Mouse (Mus musculus) forebrain, embryonic 11.5 days (tissue): Measurements from ENCODE around the gene Rimbp3. TPM values are rescaled to one million over a fixed set of nuclear protein-coding genes. Genes with fewer than 3 reads are reported as not detected.
"Not testable (repeated sequence)": the region's sequence is repeated elsewhere in the genome, so short reads cannot be mapped to it uniquely, and the experiment has no call there.

Experiments
- ATAC-seq: fragments of 200-750 bp; cut with Nextera tagmentation; replicated peaks from 2 replicates; pipeline ENCODE4 v1.8.0; 2017; ENCODE audit warnings: moderate TSS enrichment; ENCODE audit not compliant: low FRiP score
- DNase-seq: peaks from one replicate; pipeline ENCODE4 v3.0.0-alpha.2; 2017; ENCODE audit warnings: low spot score
- H3K27ac ChIP-seq: fragments of 300-500 bp; sonication (generic); 2 replicates; pipeline ENCODE4 v1.5.1; 2014; ENCODE audit warnings: low read depth, low read length
- H3K27me3 ChIP-seq: fragments of 300-500 bp; sonication (generic); 2 replicates; pipeline ENCODE4 v1.6.1; 2014; ENCODE audit warnings: mild to moderate bottlenecking, low read length, mixed read lengths; ENCODE audit not compliant: control insufficient read depth, insufficient read depth
- H3K36me3 ChIP-seq: fragments of 300-500 bp; sonication (generic); 2 replicates; pipeline ENCODE4 v1.6.1; 2014; ENCODE audit warnings: mild to moderate bottlenecking, low read length, moderate library complexity, mixed read lengths; ENCODE audit not compliant: control insufficient read depth, insufficient read depth
- H3K4me1 ChIP-seq: fragments of 300-500 bp; sonication (generic); replicated peaks from 2 replicates; pipeline ENCODE4 v1.6.1; 2014; ENCODE audit warnings: low read length, mixed read lengths; ENCODE audit not compliant: control insufficient read depth, insufficient read depth
- H3K4me2 ChIP-seq: fragments of 300-500 bp; sonication (generic); 2 replicates; pipeline ENCODE4 v1.6.1; 2014; ENCODE audit warnings: low read depth, mild to moderate bottlenecking, low read length, moderate library complexity, mixed read lengths; ENCODE audit not compliant: severe bottlenecking
- H3K4me3 ChIP-seq: fragments of 300-500 bp; sonication (generic); 2 replicates; pipeline ENCODE4 v1.5.1; 2014; ENCODE audit warnings: low read depth, low read length
- H3K9ac ChIP-seq: fragments of 300-500 bp; sonication (generic); 2 replicates; pipeline ENCODE4 v1.6.1; 2014; ENCODE audit warnings: low read length
- H3K9me3 ChIP-seq: fragments of 300-500 bp; sonication (generic); 2 replicates; pipeline ENCODE4 v1.6.1; 2016; ENCODE audit warnings: low read length, mixed read lengths; ENCODE audit not compliant: control insufficient read depth
- WGBS: fragments of 180-500 bp; shearing (Covaris S2); extraction: QIAGEN DNeasy Blood & Tissue Kit; methylation state at CpG from one replicate; pipeline ENCODE4 v1.1.7; 2014; 5-methylcytosine and 5-hydroxymethylcytosine counted together
- polyA plus RNA-seq: library from polyadenylated mRNA; unstranded; fragments of >200 nt; fragmentation: Nextera tagmentation; extraction: Ambion mirVana; gene quantifications from 2 replicates; pipeline ENCODE4 v1.2.1, GENCODE M21; 2014

Rimbp3 gene
- 1.6 and 1.9 TPM in 2 replicates for polyA plus RNA-seq

DNA sequence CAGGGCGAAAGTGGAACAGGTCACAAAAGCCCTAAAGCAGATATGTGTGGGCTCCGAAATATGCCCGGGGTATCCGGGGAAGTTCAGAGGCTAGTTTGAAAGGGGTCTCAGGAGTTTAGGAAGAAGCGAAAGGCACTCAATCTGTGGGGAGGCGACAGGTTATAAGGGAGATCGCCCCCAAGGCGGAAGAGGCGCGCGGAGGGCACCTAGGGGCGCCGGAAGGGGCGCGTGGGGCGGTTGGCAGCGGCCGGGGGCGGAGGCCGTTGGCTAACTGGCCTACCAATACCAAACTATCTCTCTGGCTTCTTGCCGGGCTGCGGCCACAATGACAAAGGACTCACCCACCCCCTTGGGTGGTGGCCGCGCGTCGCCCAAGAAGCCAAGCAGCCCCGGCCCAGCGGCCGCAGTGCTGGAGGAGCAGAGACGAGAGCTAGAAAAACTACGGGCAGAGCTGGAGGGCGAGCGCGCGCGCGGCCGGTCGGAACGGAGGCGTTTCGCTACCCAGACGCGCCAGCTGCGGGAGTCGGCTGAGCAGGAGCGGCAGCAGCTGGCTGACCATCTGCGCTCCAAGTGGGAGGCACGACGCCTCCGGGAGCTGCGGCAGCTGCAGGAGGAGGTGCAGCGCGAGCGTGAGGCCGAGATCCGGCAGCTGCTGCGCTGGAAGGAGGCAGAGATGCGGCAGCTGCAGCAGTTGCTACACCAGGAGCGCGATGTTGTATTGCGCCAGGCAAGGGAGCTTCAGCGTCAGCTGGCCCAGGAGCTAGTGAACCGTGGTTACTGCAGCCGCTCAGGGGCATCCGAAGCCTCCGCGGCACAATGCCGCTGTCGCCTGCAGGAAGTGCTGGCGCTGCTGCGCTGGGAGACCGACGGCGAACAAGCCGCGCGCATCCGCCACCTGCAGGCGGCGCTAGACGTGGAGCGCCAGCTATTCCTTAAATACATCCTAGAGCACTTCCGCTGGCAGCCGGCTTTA lies at the start of gene Rimbp3:
Rimbp3 (plus strand) TSS at position 215 of the 973 bp plus-strand sequence.
- Histone ChIP-seq H3K27me3 (peaks cover 9% of the 10 kb centered on the region), H3K27ac (peak within 1 kb of the TSS; percentile 62), H3K9ac (peak within 1 kb of the TSS; percentile 66), H3K4me2 (peak within 1 kb of the TSS; percentile 86), H3K4me3 (peak within 1 kb of the TSS; percentile 55), H3K4me1 (peaks cover 10% of the 10 kb centered on the region; the same call in 1 of the 2 replicates), H3K9me3 (no peaks in the 10 kb centered on the region), H3K36me3 (no peaks in the 10 kb centered on the region; the same call in 1 of the 2 replicates)
- under 1% methylated on average over 85 of the region's 85 CpGs for WGBS
- DNase-seq (peak; percentile 95), ATAC-seq (peak; percentile 89)

DNA sequence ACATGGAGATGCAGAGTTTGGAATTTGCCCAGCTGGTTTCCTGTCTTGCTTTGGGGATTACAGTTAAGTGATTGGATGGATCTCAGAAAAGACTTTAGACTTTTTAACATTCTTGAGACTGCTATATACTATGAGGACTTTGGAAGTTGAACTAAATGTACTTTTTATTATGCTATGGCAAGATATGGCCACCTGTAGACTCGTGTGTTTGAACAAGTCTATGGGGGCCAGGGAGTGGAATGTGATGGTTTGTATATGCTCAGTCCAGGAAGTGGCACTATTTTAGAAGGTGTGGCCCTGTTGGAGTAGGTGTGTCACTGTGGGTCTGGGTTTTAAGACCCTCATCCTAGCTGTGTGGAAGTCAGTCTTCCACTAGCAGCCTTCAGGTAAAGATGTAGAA lies 42.9 kb upstream of the Rimbp3 start:
- H3K9ac ChIP-seq, H3K27ac ChIP-seq, H3K9me3 ChIP-seq, H3K27me3 ChIP-seq, H3K4me2 ChIP-seq, DNase-seq, H3K36me3 ChIP-seq, H3K4me3 ChIP-seq, ATAC-seq, H3K4me1 ChIP-seq: not testable (repeated sequence)
- WGBS: 98% methylated on average over 1 of the region's 1 CpGs

DNA sequence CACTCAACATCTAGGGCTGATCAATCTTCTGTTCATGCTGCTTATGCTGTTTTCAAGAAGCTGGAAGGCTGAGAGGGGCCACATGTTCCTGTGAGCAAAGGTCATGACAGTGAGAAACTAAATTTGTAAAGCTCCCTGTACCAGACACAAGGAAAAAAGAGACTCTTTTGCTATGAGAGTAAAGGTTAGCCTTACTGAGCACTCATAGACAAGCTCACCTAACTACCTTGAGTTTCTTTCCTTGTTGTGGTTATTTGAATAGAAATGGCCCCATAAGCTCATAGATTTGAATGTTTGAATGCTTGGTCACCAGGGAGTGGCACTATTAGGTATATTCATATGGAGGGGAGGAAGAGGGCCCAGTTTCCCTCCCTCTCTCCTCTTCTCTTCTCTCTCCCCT lies 41.2 kb upstream of the Rimbp3 start:
- Histone ChIP-seq H3K4me3 (no peak overlapping the region), H3K9ac (no peak overlapping the region), H3K4me1 (no peaks in the 10 kb centered on the region), H3K36me3 (no peaks in the 10 kb centered on the region), H3K27ac (no peak overlapping the region), H3K27me3 (no peaks in the 10 kb centered on the region), H3K4me2 (no peak overlapping the region), H3K9me3 (no peaks in the 10 kb centered on the region)
- ATAC-seq: no peak
- no peak for DNase-seq

DNA sequence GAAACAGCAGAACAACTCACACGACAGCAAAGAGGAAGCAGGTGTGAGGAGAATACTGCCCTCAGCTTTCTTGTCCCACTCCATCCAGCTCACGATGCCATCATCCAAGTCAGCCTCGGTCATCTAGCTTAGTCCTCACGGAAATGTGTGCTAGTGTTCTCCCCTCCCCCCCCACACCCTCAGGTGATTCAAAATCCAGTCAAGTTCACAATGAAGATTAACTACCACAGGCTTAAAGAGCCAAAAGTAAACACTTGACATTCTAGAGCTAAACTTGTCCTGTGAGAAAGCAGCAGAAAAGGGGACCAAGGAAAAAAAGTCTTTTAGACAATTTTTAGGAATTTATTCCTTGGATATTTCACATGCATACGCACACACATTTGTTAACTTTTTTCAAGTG lies 40.4 kb upstream of the Rimbp3 start:
- Histone ChIP-seq H3K27ac (no peak overlapping the region), H3K4me2 (no peak overlapping the region), H3K4me1 (no peaks in the 10 kb centered on the region), H3K36me3 (no peaks in the 10 kb centered on the region), H3K4me3 (no peak overlapping the region), H3K9ac (no peak overlapping the region), H3K27me3 (no peaks in the 10 kb centered on the region), H3K9me3 (no peaks in the 10 kb centered on the region)
- 90% methylated on average over 5 of the region's 5 CpGs for WGBS
- DNase-seq: no peak
- ATAC-seq: no peak

DNA sequence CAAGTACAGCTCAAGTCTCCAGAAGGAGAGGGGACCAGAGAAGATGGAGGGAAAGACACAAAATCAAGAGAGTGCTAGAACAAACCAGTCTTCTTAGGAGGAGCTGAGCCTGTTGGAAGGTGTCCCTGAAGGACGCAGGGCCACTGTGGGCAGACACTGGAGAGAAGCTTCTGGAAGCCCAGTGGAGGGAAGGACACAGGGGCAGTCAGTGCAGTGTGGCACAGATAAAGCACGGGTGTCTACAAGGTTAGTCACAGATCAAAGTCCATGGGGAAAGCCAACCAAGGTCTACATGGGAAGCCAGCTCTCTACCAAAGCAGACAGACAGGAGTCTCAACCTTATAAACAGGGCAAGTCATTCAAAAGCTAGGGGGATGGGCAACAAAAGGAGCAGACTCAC lies 32.6 kb upstream of the Rimbp3 start:
- Histone ChIP-seq H3K27me3 (no peaks in the 10 kb centered on the region), H3K4me3 (no peak overlapping the region), H3K9me3 (no peaks in the 10 kb centered on the region), H3K36me3 (no peaks in the 10 kb centered on the region; the same call in 1 of the 2 replicates), H3K4me2 (no peak overlapping the region), H3K4me1 (no peaks in the 10 kb centered on the region), H3K27ac (no peak overlapping the region), H3K9ac (no peak overlapping the region)
- no peak for DNase-seq
- no peak for ATAC-seq
- 94% methylated on average over 2 of the region's 2 CpGs for WGBS

DNA sequence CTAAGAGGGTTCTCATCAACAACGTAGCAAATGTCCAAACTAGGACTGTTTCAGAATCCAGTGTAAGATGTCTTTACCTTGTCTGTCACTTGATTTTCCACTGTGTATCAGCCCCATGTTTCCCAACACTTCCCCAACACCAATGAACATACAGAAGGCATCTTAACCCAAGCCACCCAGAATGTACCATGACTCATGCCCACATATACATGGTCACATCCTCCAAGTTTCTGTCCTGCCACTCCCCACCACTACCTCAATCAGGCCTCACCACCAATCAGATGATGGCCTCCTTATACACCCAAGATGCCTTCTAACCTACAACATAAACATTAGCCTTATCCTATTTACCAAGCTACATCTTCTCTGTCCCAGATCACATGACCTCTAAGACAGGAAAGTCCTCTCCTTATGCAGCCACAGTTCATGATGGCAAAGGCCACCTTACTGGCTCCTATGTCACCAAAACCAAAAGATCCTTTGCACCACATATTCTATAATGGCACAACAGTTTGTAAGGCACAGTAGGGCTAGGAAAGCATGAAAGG lies 30.7 kb upstream of the Rimbp3 start:
- DNase-seq (no peak), ATAC-seq (no peak)
- H3K4me2 ChIP-seq: no peak overlapping the region
- H3K36me3 ChIP-seq: no peaks in the 10 kb centered on the region; the same call in 1 of the 2 replicates
- no peak overlapping the region for H3K4me3 ChIP-seq
- no peaks in the 10 kb centered on the region for H3K27me3 ChIP-seq
- H3K9ac ChIP-seq: no peak overlapping the region
- 95% methylated on average over 1 of the region's 1 CpGs for WGBS
- no peaks in the 10 kb centered on the region for H3K9me3 ChIP-seq
- H3K27ac ChIP-seq: no peak overlapping the region
- no peaks in the 10 kb centered on the region for H3K4me1 ChIP-seq

DNA sequence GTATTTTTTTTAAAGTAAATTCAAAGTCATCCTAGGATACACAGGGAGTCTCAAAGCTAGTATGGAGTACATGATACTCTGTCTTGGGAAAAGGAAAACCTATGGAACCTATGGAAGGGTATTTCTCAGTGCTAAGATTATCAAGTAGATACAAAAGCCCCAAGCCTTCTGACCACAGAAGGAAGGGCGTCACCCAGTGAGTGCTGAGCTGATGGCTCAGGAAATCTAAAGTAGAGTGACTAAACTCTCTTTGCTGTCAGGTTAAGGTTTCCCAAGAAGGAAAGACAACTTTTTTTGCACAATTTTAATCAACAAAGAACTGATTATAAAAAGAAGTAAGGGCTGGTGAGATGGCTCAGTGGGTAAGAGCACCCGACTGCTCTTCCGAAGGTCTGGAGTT lies 28.7 kb upstream of the Rimbp3 start:
- H3K4me1 ChIP-seq: no peaks in the 10 kb centered on the region
- no peaks in the 10 kb centered on the region for H3K27me3 ChIP-seq
- H3K9me3 ChIP-seq: no peaks in the 10 kb centered on the region
- ATAC-seq (no peak), DNase-seq (no peak)
- WGBS: 96% methylated on average over 3 of the region's 3 CpGs
- no peaks in the 10 kb centered on the region; the same call in 1 of the 2 replicates for H3K36me3 ChIP-seq
- no peak overlapping the region for H3K9ac ChIP-seq
- no peak overlapping the region for H3K4me2 ChIP-seq
- H3K4me3 ChIP-seq: no peak overlapping the region
- H3K27ac ChIP-seq: no peak overlapping the region

DNA sequence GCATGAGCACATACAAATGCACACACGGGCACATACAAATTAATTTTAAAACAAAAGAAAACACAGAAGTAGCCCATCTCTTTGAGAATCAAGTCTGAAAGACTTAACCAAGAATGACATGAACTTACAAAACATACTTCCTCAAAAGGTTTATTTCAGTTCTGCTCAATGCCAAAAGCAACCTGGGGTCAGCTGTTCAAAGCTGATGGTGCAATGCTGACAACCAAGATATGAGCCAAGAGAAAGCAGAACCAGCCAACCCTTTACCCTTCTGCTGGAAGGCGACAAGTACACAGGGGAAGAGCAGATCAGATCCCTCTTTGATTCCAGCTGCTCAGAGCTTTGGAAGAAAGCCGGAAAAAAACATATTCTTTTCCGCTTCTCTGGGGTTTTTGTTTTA lies 27.0 kb upstream of the Rimbp3 start:
- Histone ChIP-seq H3K27me3 (no peaks in the 10 kb centered on the region), H3K4me2 (no peak overlapping the region), H3K9ac (no peak overlapping the region), H3K27ac (no peak overlapping the region), H3K4me3 (no peak overlapping the region), H3K36me3 (no peaks in the 10 kb centered on the region; the same call in 1 of the 2 replicates), H3K4me1 (no peaks in the 10 kb centered on the region), H3K9me3 (no peaks in the 10 kb centered on the region)
- ATAC-seq: no peak
- 93% methylated on average over 4 of the region's 4 CpGs for WGBS
- DNase-seq: no peak
